Mouse (Mus musculus) heart, postnatal 0 days (tissue): ENCODE results near the gene Immp2l. TPM values are rescaled to one million over a fixed set of nuclear protein-coding genes. Genes with fewer than 3 reads are reported as not detected.
A peak's percentile ranks its signal among the peaks of the same experiment; 100 is the strongest.

Experiments used
- ATAC-seq: fragments of 200-750 bp; cut with Nextera tagmentation; 2 replicates; pipeline ENCODE4 v1.8.0; 2017; ENCODE audit warnings: low read depth, moderate number of reproducible peaks, moderate library complexity; ENCODE audit not compliant: insufficient read depth
- DNase-seq: peaks from one replicate; pipeline ENCODE4 v3.0.0-alpha.2; 2016; ENCODE audit warnings: low spot score
- H3K27ac ChIP-seq: fragments of 300-500 bp; sonication (generic); 2 replicates; pipeline ENCODE4 v1.5.1; 2014; ENCODE audit warnings: low read depth, mild to moderate bottlenecking
- H3K27me3 ChIP-seq: fragments of 300-500 bp; sonication (generic); 2 replicates; pipeline ENCODE4 v1.6.1; 2014; ENCODE audit warnings: low read length, mixed read lengths; ENCODE audit not compliant: control insufficient read depth, insufficient read depth
- H3K36me3 ChIP-seq: fragments of 300-500 bp; sonication (generic); replicated peaks from 2 replicates; pipeline ENCODE4 v1.6.1; 2014; ENCODE audit warnings: low read length, mixed read lengths; ENCODE audit not compliant: control insufficient read depth, insufficient read depth
- H3K4me1 ChIP-seq: fragments of 300-500 bp; sonication (generic); 2 replicates; pipeline ENCODE4 v1.6.1; 2014; ENCODE audit warnings: antibody characterized with exemption; ENCODE audit not compliant: control insufficient read depth, insufficient read depth
- H3K4me2 ChIP-seq: fragments of 300-500 bp; sonication (generic); 2 replicates; pipeline ENCODE4 v1.6.1; 2014; ENCODE audit warnings: low read depth, mild to moderate bottlenecking, low read length, moderate library complexity
- H3K4me3 ChIP-seq: fragments of 300-500 bp; sonication (generic); 2 replicates; pipeline ENCODE4 v1.5.1; 2014; ENCODE audit warnings: low read depth, low read length
- H3K9ac ChIP-seq: fragments of 300-500 bp; sonication (generic); replicated peaks from 2 replicates; pipeline ENCODE4 v1.6.1; 2014; ENCODE audit warnings: low read depth, low read length, mixed read lengths
- H3K9me3 ChIP-seq: fragments of 300-500 bp; sonication (generic); replicated peaks from 2 replicates; pipeline ENCODE4 v1.6.1; 2016; ENCODE audit warnings: low read length; ENCODE audit not compliant: control insufficient read depth
- CTCF ChIP-seq: IDR thresholded peaks from 2 replicates; pipeline ENCODE4 v1.5.1; 2016; ENCODE audit warnings: antibody characterized with exemption, control low read depth, low read depth
- EP300 ChIP-seq: IDR thresholded peaks from 2 replicates; pipeline ENCODE4 v1.6.1; 2016; ENCODE audit warnings: antibody characterized with exemption, low read depth
- WGBS: fragments of 180-500 bp; shearing (Covaris S2); extraction: QIAGEN DNeasy Blood & Tissue Kit; methylation state at CpG from one replicate; pipeline ENCODE4 v1.1.7; 2014; 5-methylcytosine and 5-hydroxymethylcytosine counted together
- polyA plus RNA-seq: library from polyadenylated mRNA; unstranded; fragments of >200 nt; fragmentation: Nextera tagmentation; extraction: Ambion mirVana; gene quantifications from 2 replicates; pipeline ENCODE4 v1.2.1, GENCODE M21; 2015
- total RNA-seq: library from RNA; depleted of rRNA; stranded (reverse); fragments of >200 nt; gene quantifications from 2 replicates; pipeline ENCODE4 v1.2.3, GENCODE M21; 2014; ENCODE audit warnings: low replicate concordance

Immp2l gene
- total and polyA plus RNA-seq, 2 experiments from 2014 or later = 3.6 to 10.8 TPM

DNA sequence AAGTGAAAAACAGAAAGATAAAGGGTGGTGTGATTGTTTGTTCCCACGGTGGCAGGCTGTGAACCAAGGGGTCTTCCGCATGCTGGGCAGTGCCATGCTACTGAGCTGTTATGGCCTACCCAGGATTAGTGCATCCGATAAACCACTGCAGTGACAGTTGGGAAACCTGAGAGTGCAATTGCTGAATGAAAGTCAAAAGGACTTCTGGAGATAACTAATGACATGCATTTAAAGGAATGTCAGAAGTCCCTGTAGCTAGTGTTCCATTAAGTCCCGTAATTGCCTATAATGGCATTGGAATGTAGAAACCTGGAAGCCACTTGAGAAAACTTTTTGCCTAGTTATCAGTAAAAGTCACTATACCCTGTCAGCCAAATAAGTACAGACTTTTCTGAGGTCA is 135.7 kb downstream of the Immp2l start:
- Histone ChIP-seq H3K9ac (no peak overlapping the region), H3K27me3 (no peaks in the 10 kb centered on the region), H3K4me1 (no peaks in the 10 kb centered on the region), H3K4me3 (no peak overlapping the region), H3K27ac (peak overlapping the region; percentile 28; the same call in 1 of the 2 replicates), H3K4me2 (no peak overlapping the region), H3K36me3 (no peaks in the 10 kb centered on the region), H3K9me3 (no peaks in the 10 kb centered on the region)
- peak; percentile 75; the same call in 1 of the 2 replicates for ATAC-seq
- peak; percentile 59 for DNase-seq
- WGBS = 41% methylated on average over 4 of the region's 4 CpGs
- TF ChIP-seq EP300 (0 out of 2 replicates have a peak, but pooled peaks have one; percentile 37), CTCF (no peak)

DNA sequence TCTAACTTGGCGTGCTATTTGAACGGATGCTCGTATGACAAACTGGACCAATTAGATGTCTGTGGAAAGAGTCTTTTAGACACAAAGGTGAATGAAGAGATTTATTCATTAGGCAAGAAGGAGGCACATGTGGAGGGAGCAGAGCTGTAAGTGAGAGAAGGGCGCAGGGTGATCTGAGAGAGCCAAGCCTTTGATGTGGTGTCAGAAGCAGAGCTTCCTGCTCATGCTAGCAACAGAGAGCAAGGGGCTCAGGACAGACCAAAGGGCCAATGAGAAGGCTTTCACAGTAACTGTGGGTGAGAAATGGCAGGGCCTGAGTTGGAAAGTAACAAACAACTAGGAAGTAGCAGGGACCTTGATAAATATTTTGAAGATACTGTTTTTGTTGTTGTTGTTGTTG is 143.9 kb downstream of the Immp2l start:
- Histone ChIP-seq H3K27ac (no peak overlapping the region), H3K9me3 (no peaks in the 10 kb centered on the region), H3K4me3 (no peak overlapping the region), H3K36me3 (no peaks in the 10 kb centered on the region), H3K4me1 (no peaks in the 10 kb centered on the region), H3K27me3 (no peaks in the 10 kb centered on the region), H3K9ac (no peak overlapping the region), H3K4me2 (no peak overlapping the region)
- WGBS = 79% methylated on average over 4 of the region's 4 CpGs
- no peak for DNase-seq
- no peak for ATAC-seq
- TF ChIP-seq EP300 = no peak
- TF ChIP-seq CTCF = no peak

DNA sequence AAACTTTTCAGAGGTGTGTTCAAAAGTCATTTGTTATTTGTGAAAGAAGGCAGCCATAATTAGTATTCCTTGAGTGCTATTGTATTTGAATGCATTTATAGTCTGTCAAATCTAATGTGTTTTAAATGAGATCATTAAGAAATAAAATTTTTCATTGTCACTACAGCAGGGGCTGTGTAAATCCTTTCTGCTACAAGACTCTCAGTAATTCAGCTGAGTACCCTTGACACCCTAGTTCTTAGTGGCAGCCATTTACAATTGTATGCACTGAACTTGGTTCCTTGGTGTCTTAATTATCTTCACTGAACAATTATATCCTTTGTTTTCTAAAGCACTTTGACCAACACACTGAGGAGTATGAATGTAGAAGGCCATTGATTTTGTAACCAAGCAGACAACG is 146.2 kb downstream of the Immp2l start:
- 83% methylated on average over 1 of the region's 1 CpGs for WGBS

DNA sequence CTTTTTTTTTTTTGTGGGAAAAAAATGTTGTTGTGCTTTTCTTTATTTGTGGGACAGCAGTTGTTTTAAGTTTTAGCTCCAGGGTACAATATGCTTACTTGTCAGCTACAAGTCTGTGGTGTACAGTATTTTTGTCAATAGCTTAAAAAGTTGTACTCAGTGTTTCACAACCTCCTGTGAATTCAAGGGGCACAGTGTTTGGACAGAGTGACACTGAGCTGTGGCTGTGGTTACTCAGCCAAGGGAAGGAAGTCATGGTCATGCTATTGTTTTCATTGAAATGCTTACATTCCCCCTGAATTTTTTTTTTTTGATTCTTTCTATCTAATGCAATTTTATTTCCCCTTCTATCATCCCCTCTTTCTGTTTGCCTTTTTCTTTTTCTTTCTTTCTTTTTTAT is 159.0 kb downstream of the Immp2l start:
- no peaks in the 10 kb centered on the region for H3K4me1 ChIP-seq
- no peak overlapping the region for H3K27ac ChIP-seq
- no peak for ATAC-seq
- H3K4me3 ChIP-seq = no peak overlapping the region
- no peak overlapping the region for H3K9ac ChIP-seq
- no peaks in the 10 kb centered on the region for H3K27me3 ChIP-seq
- DNase-seq = no peak
- H3K36me3 ChIP-seq = no peaks in the 10 kb centered on the region
- no peak overlapping the region for H3K4me2 ChIP-seq
- TF ChIP-seq EP300 = no peak
- no peak for TF ChIP-seq CTCF
- no peaks in the 10 kb centered on the region for H3K9me3 ChIP-seq

More for the DNA sequence above, 146.2 kb downstream of the Immp2l start:
- DNase-seq (no peak), ATAC-seq (no peak)
- no peaks in the 10 kb centered on the region for H3K36me3 ChIP-seq
- no peaks in the 10 kb centered on the region for H3K9me3 ChIP-seq
- H3K4me1 ChIP-seq = no peaks in the 10 kb centered on the region
- no peak for TF ChIP-seq CTCF
- no peak for TF ChIP-seq EP300
- no peak overlapping the region for H3K4me3 ChIP-seq
- no peak overlapping the region for H3K27ac ChIP-seq
- no peaks in the 10 kb centered on the region for H3K27me3 ChIP-seq
- no peak overlapping the region for H3K4me2 ChIP-seq
- H3K9ac ChIP-seq = no peak overlapping the region

DNA sequence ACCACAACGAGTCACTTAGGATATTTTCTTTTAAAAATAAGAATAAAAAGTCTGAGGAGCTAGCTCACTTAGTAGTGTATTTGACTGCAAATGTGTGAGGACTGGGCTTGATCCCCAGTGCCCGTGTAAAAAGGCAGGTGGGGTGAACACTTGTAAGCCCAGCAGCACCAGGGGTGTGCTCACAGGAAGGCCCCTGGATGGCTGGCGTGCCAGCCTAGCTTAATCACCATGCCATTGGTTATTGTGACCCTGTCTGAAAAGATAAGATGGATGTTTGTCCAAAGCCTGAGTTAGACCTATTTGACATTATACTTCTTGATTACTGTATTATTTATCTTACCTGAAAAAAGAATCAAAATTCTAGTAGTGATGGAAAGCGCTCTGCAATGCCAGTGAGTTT is 161.2 kb downstream of the Immp2l start:
- TF ChIP-seq CTCF = no peak
- no peak for TF ChIP-seq EP300
- 75% methylated on average over 4 of the region's 4 CpGs for WGBS

DNA sequence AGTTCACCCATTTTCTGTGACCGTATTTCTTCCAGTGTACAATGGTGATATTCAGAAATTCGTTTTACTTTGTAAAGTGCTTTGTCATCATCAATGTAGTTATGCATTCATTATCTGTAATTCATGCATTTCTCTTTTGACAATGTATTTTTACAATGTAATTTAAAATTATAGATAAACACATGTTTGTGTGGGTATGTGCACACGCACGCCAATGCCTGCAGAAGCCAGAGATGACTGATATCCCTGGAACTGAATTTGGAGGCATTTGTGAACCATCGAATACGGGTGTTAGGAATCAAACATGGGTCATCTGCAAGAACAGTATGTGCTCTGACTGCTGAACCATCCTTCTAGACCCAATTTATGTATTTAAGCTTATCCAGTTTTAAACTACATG is 161.6 kb downstream of the Immp2l start:
- Histone ChIP-seq H3K27ac (no peak overlapping the region), H3K4me1 (no peaks in the 10 kb centered on the region), H3K4me3 (no peak overlapping the region), H3K9me3 (no peaks in the 10 kb centered on the region), H3K27me3 (no peaks in the 10 kb centered on the region), H3K36me3 (no peaks in the 10 kb centered on the region), H3K4me2 (no peak overlapping the region), H3K9ac (no peak overlapping the region)
- no peak for DNase-seq
- TF ChIP-seq CTCF = no peak
- TF ChIP-seq EP300 = no peak
- 91% methylated on average over 6 of the region's 6 CpGs for WGBS
- no peak for ATAC-seq

More for the DNA sequence above, 161.2 kb downstream of the Immp2l start:
- Histone ChIP-seq H3K4me3 (no peak overlapping the region), H3K4me2 (no peak overlapping the region), H3K27ac (no peak overlapping the region), H3K4me1 (no peaks in the 10 kb centered on the region), H3K36me3 (no peaks in the 10 kb centered on the region), H3K27me3 (no peaks in the 10 kb centered on the region), H3K9ac (no peak overlapping the region), H3K9me3 (no peaks in the 10 kb centered on the region)
- ATAC-seq (no peak), DNase-seq (no peak)
